Mouse (Mus musculus): Measurements from ENCODE around the gene Actg2. TPM values are rescaled to one million over a fixed set of nuclear protein-coding genes. Genes with fewer than 3 reads are reported as not detected.
"Not testable (repeated sequence)": the region's sequence is repeated elsewhere in the genome, so short reads cannot be mapped to it uniquely, and the experiment has no call there.

Gene Actg2
- 1 to 10 TPM; 5.0 to 8.2 TPM for total RNA-seq (2021)

DNA sequence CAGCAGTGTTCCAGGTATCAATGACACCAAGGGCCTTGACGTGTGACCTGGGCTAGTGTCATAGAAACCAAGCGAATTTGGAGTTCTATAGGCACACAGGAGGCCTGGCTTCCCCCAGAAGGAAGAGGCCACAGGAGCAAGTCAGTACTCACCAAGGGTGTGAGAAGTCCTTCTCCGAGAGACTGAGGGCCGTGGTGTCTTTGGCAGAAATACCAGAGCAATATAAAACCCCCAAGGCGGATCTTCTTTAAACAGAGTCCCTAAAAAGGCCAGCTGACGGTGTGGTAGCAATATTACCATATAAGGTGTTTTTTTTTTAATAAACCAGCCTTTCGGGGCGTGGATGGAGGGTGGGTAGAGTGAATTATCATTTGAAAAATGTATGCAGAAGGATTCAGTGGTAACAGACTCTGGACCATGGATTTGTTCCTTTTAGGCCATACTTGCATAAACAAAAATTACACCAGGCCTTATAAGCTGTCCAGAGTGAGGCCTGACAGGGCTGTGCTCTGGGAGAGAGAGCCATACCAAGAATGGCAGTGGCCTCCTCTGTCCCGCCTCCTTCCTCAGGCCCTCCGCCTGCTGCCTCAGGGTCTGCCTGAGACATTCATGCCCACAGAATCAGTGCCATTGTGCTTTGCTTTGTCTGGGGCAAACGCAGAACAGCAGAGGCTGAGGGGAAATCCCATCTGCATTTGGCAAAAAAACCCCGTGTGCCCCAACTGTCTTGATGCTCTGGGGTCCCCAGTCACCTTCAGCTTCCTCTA is at the start of gene Actg2:
Gene Actg2, minus strand, starts transcription at position 238 of the 767 bp plus-strand sequence.
- intact Hi-C loops (cut with DNase I): no loop called here
- DNase-seq: no peak

DNA sequence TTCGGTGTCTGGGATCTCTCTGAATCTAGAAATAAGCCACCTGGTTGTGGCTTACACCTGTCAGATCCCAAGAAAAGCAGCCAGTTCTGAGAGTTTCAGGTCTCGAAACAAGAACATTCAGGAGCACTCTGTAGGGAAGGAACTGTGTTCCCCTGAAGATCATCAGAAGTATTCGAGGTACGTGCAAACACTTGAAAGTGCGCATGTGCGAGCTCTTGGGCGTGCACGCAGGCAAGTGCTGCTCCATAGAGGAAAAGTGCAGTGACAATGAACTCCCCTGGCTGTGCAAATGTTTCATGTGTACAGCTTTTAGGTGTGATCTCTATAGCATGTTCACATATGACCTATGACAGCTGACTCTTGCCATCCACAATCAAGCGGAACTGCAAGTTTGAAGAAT is 49.3 kb upstream of the Actg2 start:
- intact Hi-C loops (cut with DNase I); DNase-seq: not testable (repeated sequence)

DNA sequence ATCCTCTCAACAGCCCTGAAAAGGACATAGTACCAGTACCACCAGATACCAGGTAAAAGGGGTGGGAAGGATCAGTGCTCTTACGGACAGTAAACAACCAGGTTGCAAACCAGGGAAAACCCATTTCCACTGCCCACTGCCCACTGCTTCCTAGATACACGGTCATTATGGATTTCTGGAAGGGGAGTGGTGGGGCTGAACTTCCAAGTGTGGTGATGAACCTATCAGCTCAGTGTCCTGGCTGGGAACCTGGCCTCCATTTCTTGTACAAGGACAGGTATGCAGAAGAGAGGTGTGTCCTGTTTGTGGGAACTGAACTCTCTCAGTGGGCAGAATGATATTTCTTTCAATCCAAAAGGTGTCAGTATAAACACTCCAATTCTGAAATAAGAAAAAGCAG is 47.5 kb upstream of the Actg2 start:
- DNase-seq: no peak
- intact Hi-C loops (cut with DNase I): loop anchor here (1.0 to 2.0 kb wide), 3 partner anchors 15 to 90 kb away; no protein-coding TSS in a partner anchor

DNA sequence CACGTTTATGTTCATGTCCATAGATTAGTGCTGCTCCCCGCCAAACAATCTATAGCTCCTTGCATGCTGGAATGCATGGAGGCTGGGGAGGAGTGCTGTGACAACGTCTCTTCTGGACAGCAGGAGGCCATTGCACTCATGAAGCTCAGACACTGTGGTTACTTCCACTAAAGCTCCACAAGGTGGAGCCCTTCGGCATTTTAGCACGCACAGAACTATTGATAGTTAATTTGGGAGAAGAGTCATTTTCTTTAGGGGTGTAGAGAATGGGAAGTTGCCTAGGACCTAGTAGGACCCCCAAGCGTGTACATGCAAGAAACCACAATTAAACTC is 46.8 kb upstream of the Actg2 start:
- DNase-seq: peak; percentile 59 to 65
- intact Hi-C loops (cut with DNase I): loop anchor here (1.0 to 2.0 kb wide), 3 partner anchors 16 to 90 kb away; no protein-coding TSS in a partner anchor

DNA sequence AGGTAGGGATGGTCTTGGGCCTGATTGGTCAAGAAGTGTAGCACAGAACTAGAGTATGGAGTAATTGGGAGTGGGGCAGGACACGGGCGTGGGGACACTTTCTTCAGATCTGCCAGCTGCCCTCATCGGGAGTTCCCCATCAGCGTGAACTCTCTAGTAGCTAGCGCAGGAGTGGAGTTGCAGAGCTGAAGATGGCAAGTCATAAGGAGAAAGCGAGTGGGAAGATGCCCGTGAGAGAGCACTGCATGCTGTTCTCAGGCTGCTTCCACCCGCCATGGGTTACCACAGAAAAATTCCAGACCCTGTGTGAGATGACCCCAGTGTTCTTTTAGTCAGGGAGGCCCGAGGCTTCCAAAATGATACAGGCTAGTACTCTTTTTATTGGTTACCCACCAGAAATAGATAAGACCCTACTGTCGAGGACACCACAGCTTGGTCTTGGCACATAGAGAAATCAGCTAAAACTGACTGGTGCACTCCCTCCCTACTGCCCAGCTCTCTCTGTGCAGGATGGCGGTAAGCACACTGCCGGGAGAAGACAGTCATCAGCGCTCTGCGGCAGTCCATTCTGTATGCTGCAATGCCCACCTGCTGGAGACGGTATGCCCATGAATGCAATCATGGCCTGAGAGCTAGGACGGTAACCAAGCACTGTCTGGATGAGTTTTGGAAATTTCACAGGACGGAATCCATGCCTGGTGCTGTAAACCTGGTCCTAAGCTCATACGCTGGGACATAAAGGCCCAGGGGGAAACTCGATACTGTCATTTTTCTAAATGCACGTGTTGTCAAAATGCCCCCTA is 46.3 kb upstream of the Actg2 start:
- DNase-seq: no peak
- intact Hi-C loops (cut with DNase I): loop anchor here (2.0 kb wide), 1 partner anchor 16 kb away; no protein-coding TSS in a partner anchor

DNA sequence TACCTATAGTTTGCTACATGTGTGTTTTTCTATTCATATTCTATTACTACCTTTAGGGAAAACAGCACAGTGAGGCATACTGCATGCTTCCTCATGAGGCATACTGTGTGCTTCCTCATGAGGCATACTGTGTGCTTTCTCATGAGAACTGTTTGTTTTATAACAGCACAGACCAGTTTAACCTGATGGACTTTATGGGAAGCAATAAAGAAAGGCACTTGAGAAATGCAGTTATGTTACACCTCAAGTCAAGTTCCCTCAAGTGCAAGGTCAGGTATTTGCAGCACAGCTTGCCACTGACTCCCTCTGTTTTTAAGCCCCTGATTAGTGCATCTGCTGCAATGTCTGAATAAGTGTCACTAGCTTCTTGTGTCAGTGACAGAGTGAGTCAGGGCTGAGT is 41.5 kb upstream of the Actg2 start:
- DNase-seq: no peak
- intact Hi-C loops (cut with DNase I): no loop called here

DNA sequence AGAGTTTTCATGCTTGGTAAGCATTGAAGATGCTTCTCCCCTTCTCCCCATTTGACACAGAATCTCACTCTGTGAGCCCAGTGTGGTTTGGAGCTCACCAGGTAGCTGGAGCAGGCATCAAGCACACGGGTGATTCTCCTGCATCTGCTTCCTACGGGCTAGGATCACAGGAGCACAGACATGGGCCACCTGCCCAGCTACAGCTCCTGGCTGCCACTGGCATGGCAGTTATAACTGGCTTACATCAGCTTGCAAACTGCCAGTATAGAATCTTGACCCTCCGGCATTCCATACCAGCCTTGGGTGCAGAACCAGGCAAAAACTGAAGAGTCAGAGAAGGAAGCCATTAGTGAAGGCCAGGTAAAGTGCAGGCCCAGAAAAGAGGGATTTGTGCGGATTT is 39.5 kb upstream of the Actg2 start:
- intact Hi-C loops (cut with DNase I): no loop called here
- no peak for DNase-seq

DNA sequence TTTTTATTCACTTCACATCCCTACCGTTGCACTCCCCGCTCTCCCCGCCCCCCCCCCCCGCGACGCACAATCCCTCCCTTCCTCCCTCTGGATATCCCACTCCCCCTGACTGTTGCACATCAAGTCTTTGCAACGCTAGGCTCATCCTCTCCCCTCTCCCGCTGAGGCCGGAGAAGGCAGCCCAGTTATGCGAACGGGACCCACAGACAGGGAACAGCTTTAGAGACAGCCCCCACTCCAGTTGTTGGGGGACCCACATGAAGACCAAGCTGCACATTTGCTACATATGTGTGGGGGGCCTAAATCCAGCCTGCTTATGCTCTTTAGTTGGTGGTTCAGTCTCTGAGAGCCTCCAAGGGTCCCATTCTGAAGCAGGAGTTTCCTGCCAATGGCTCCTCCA is 36.6 kb upstream of the Actg2 start, which contains the start of gene Stambp:
Gene Stambp, minus strand, starts transcription at position 59 of the 400 bp plus-strand sequence.
- intact Hi-C loops (cut with DNase I): no loop called here
- DNase-seq: peak in 1 of 2 experiments; percentile 31

DNA sequence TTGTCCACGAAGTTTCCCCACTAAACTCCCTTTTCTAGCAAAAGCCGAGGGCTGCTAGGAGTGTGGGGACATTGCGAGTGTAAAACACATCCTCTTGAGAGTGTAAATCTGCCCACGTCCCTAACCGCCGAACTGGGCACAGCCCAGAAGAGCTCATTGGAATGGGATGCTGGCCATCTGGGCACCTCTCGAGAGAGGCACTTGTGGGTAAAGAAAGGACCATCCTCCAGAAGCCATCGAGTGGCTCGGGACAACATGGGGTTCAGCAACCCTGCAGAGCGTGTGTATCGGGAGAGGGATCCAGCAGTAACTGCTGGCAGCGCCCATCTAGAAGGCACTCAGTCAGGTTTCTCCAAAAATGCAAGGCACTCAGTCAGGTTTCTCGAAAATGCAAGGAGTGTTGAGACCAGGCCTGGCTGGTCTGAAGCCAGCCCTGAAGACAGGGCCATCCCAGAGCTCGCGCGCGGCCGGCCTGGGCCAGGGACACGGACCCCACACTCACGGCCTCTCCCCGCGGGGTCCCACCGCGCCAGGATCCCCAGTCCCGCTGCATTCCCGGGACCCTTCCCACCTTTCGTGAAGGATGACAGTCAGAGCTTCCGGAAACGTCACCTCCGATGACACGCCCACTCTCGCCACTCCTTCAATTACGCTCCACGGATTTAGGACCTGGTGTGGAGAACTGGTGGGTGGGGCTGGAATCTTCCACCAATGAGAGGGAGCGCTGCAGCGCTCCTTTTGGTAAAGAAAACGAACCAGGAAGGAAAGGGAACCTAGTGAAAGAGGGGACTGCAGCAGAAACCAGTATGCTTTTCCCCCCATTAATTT is 36.0 kb upstream of the Actg2 start:
- intact Hi-C loops (cut with DNase I): no loop called here

DNA sequence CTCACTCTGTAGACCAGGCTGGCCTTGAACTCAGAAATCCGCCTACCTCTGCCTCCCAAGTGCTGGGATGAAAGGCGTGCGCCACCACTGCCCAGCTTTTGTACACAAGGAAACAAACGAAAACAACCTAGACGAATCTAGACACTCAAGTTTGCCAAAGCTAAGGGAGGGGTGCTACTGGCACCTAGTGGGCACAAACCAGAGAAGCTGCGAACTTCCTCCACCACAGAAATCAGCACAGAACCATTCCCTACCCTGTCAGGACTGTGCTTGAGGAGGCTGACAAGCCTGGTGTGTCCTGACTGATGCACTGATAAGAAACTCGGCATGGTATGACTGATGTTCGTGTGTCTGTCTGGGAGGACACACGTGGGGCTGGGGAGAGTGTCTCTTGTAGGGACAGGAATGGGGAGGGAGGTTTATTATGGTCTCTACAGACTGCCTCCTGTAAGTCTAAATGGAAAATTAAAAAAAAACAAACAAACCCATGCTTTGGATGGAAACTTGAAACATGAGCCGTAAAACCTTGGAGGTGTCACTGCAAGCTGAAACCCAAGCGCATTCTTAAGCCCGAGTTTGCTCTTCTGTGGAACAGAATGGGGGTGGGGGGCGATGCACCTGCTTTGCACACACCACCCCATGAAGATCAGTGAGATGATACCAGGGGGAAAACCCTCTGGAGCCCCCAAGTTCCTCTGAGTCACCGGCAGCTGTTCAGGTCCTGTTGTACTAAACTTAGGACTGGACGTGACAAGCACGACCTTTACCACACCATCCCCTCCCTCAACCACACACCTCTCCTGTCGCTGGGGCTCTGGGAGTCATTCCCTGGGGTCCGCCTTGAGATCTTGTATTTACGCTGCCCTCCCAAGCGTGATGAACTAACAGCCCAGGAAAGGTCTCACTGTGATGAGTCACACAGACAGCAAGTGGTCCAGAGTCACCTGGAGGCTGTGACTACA is 33.1 kb upstream of the Actg2 start:
- no peak for DNase-seq
- intact Hi-C loops (cut with DNase I): loop anchor here (5.0 kb wide), 1 partner anchor 212 kb away; no protein-coding TSS in a partner anchor

More for the DNA sequence above, 36.0 kb upstream of the Actg2 start:
- DNase-seq: peak; percentile 92 to 94

DNA sequence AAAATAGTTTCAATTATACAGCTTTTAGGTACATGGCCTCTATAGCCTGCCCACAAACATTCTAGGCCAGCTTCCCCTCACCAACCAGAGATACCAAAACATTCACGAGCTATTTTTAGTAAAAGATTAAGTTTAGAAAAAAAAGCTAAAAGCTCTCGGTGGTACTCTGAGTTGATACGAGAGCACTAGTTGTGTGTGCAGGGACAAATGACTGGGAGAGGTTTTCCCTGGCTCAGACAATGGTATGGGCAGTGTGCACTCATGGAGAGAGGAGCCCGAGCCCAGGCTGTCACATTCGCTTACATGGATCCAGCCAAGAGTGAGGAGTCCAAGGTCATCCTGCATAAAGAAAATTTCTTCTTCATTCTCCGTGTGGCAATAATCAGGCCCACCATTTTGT is 19.9 kb upstream of the Actg2 start:
- intact Hi-C loops (cut with DNase I): no loop called here
- DNase-seq: no peak

DNA sequence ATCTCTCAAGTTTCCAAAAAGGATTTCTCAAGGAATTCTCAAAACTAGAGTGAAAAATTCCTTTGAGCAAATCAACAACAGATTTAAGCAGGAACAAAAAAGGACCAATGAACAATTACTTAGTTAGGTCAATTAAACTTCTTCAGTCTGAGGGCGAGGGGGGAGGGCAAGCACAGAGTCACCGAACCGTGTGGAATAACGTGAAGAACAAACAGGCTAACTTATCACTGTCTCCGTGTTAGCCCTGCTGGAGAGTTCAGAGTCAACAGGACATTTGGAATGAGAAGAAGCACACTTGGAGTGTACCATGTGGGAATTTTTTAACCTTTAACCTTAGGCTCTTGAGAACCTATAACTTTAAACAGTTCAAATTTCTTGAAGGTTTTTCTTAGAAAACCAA is 12.3 kb upstream of the Actg2 start:
- DNase-seq: no peak

DNA sequence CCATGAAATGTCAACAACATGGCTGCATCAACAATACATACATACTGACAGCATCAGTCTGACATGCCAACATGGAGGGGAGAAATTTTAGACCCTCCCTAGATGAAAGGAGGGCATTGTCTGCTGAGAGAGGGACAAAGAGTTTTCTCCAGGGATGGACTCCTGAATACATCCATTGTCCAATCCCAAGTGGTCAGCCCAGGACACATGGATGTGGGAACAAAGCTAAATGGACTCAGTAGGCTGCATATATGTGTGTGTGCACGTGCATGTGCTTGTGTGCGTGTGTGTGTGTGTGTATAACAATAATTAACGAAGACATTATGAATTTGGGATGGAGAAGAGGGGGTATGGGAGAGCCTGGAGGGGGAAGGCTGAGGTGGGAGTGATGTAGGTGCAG is 9.7 kb upstream of the Actg2 start:
- DNase-seq: no peak

More for the DNA sequence above, 12.3 kb upstream of the Actg2 start:
- intact Hi-C loops (cut with DNase I): no loop called here

DNA sequence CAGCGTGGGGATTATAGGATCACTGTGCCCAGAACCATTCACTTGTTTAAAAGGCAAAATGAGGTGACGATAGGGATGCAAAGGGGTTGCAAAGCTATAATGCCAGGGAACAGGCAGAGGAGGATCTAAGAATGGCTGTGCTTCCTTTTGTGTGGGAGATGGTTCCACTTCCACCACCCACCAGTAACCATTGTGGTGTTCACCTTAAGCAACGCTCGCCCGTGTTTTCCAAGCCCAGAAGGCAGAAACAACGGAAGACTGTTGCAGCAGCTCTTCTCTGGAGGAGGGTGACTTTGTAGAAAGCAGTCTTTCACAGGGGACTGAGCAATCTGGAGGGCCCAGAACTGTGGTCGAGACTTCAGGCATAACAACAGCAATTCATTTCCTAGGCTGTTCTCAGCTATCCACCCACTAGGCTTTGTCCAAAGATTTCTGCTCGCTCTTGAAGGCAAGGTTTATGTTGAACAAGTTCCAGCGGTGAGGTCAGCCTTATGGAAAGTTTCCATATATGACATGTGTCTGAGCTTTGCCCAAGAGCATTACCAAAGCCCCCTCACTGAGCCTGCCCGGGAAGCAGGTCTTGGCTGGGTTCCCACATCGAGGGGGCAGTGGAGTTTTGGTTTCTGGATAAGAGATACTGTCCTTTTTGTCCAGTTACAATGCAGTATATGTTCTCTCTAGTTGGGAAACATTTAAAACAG is 5.8 kb upstream of the Actg2 start:
- DNase-seq: peak; percentile 75 to 76
- intact Hi-C loops (cut with DNase I): no loop called here

More for the DNA sequence above, 9.7 kb upstream of the Actg2 start:
- intact Hi-C loops (cut with DNase I): no loop called here

DNA sequence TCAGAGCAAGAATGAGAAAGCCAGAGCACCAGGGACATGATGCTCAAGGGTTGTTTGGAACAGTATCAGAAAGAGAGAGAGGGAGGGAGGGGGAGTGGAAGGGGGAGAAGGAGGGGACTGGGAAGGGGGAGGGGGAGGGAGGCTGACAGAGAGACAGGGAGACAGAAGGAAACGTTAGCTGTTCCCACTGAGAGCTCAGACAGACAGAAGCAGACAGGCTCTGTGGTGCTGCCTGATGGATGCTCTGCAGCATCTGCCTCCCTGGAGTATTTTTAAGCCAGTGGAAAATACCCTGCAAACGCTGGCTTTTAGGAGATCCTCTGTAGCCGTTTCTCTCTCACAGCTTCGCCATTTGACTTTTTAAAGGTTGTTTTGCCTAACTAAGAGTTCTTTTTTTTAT is 4.0 kb upstream of the Actg2 start:
- DNase-seq: peak in 1 of 2 experiments; percentile 19
- intact Hi-C loops (cut with DNase I): no loop called here

DNA sequence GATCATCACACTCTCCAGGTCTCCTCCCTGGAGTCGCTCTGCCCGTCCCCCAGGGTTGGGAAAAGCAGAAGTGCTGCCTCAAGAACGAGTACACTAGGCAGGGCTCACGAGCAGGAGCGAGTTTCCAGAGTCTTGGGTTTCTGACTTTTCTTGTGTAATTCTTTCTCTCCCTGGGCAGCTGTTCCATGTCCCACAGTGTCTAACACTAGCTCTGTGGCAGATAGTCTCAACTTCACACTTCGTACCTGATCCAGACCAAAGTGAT is 662 bp upstream of the Actg2 start:
- DNase-seq: no peak
- intact Hi-C loops (cut with DNase I): no loop called here

DNA sequence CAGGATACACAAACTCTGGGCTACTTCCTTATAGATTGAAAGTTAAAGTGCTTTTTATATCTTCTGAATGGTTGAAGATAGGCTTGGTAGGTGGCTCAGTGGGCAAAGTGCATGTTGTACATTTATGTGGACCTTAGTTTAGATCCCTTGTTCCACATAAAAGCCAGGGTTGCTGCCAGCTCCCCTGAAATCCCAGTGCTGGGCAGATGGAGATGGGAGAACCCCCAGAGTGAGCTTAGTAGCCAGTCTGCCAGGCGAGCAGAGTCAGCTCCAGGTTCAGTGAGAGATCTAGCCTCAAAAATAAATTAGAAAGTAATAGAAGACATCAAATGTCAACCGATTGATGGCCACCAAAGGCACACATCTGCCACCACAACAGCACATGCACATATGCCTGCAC is 3.5 kb downstream of the Actg2 start:
- intact Hi-C loops (cut with DNase I): no loop called here
- DNase-seq: no peak

DNA sequence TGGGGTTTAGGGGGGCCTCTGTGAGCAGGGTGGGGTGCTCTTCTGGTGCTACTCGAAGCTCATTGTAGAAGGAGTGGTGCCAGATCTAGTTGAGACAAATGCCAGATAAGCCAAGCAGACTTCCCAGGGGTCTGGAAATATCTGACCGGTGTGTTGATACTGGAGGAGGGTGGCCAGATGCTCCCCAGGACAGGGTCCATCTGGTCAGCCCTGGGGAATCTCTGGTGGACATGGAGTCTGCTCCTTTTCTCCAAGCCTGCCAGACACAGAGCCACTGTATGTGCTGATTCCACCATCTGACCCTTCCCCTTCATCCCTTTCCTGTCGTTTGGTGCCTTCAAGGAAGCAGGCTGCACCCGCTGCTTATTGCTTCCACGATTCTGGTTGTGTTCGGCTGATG is 12.9 kb downstream of the Actg2 start:
- no peak for DNase-seq
- intact Hi-C loops (cut with DNase I): no loop called here

DNA sequence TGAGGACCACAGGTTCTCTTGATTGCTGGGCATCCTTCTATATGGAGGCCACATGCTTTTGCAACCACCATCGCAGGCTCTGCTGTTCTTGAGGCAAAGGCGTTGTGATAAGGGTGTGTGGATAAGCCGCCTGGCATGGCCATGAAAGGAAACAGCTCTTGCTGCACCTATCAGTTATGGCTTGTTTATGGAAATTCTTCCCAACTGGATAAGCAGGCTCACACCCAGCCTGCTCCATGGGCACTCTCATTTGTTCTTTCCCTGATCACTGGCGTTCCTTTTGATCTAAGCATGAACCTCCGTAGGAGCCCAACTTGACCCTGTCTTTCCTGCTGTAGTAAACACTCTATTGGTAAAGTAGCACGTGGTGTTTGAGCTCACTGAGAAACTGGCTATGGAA is 14.3 kb downstream of the Actg2 start:
- DNase-seq: no peak
- intact Hi-C loops (cut with DNase I): no loop called here

All from heart, postnatal 10 days (tissue).